Mouse (Mus musculus): ENCODE results near the gene Smagp. TPM values are rescaled to one million over a fixed set of nuclear protein-coding genes. Genes with fewer than 3 reads are reported as not detected.
A peak's percentile ranks its signal among the peaks of the same experiment; 100 is the strongest.

The Smagp gene
- polyA plus RNA-seq, 1 experiment from 2014 or later = 47.9 TPM

GRCm38 (mm10) chr15:100635239-100635638 is 1.5 kb downstream of the Smagp start:
- Histone ChIP-seq H3K27ac (ENCODE audit: low read length) (no peak overlapping the region), H3K27me3 (replicated peaks; ENCODE audit: control insufficient read depth, insufficient read depth, low read length) (peaks cover 10% of the 10 kb centered on the region; the same call in 1 of the 2 replicates), H3K4me1 (ENCODE audit: control insufficient read depth, insufficient read depth, low read length) (peaks cover 22% of the 10 kb centered on the region), H3K36me3 (ENCODE audit: control insufficient read depth, insufficient read depth, low read length) (no peaks in the 10 kb centered on the region), H3K9ac (ENCODE audit: low read depth, low read length) (0 out of 2 replicates have a peak overlapping the region, but pooled peaks have one; percentile 84), H3K9me3 (ENCODE audit: control insufficient read depth, low read length) (no peaks in the 10 kb centered on the region), H3K4me2 (ENCODE audit: low read depth, low read length) (peak overlapping the region; percentile 85), H3K4me3 (ENCODE audit: low read length) (peak overlapping the region; percentile 63)
- no peak for ATAC-seq
- WGBS = 21% methylated on average over 9 of the region's 9 CpGs

GRCm38 (mm10) chr15:100633341-100633740 is 3.4 kb downstream of the Smagp start:
- no peak overlapping the region for H3K4me2 ChIP-seq (ENCODE audit: low read depth, low read length)
- H3K27ac ChIP-seq (ENCODE audit: low read length) = no peak overlapping the region
- no peak overlapping the region for H3K9ac ChIP-seq (ENCODE audit: low read depth, low read length)
- 81% methylated on average over 10 of the region's 10 CpGs for WGBS
- no peaks in the 10 kb centered on the region for H3K36me3 ChIP-seq (ENCODE audit: control insufficient read depth, insufficient read depth, low read length)
- no peak for ATAC-seq
- peaks cover 10% of the 10 kb centered on the region; the same call in 1 of the 2 replicates for H3K27me3 ChIP-seq (replicated peaks; ENCODE audit: control insufficient read depth, insufficient read depth, low read length)
- no peak overlapping the region for H3K4me3 ChIP-seq (ENCODE audit: low read length)
- no peaks in the 10 kb centered on the region for H3K9me3 ChIP-seq (ENCODE audit: control insufficient read depth, low read length)
- H3K4me1 ChIP-seq (ENCODE audit: control insufficient read depth, insufficient read depth, low read length) = peaks cover 19% of the 10 kb centered on the region

GRCm38 (mm10) chr15:100632323-100632722 is 4.4 kb downstream of the Smagp start:
- Histone ChIP-seq H3K27me3 (replicated peaks; ENCODE audit: control insufficient read depth, insufficient read depth, low read length) (peaks cover 8% of the 10 kb centered on the region; the same call in 1 of the 2 replicates), H3K36me3 (ENCODE audit: control insufficient read depth, insufficient read depth, low read length) (no peaks in the 10 kb centered on the region), H3K27ac (ENCODE audit: low read length) (peak overlapping the region; percentile 35; the same call in 1 of the 2 replicates), H3K4me1 (ENCODE audit: control insufficient read depth, insufficient read depth, low read length) (peaks cover 26% of the 10 kb centered on the region), H3K9me3 (ENCODE audit: control insufficient read depth, low read length) (no peaks in the 10 kb centered on the region), H3K4me3 (ENCODE audit: low read length) (no peak overlapping the region), H3K4me2 (ENCODE audit: low read depth, low read length) (no peak overlapping the region), H3K9ac (ENCODE audit: low read depth, low read length) (no peak overlapping the region)
- WGBS = 61% methylated on average over 5 of the region's 5 CpGs
- no peak for ATAC-seq

GRCm38 (mm10) chr15:100631454-100632170 is 5.1 kb downstream of the Smagp start:
- no peak overlapping the region for H3K9ac ChIP-seq (ENCODE audit: low read depth, low read length)
- no peak overlapping the region for H3K4me3 ChIP-seq (ENCODE audit: low read length)
- 82% methylated on average over 12 of the region's 12 CpGs for WGBS
- no peak overlapping the region for H3K4me2 ChIP-seq (ENCODE audit: low read depth, low read length)
- H3K36me3 ChIP-seq (ENCODE audit: control insufficient read depth, insufficient read depth, low read length) = no peaks in the 10 kb centered on the region
- peaks cover 5% of the 10 kb centered on the region; the same call in 1 of the 2 replicates for H3K27me3 ChIP-seq (replicated peaks; ENCODE audit: control insufficient read depth, insufficient read depth, low read length)
- peaks cover 21% of the 10 kb centered on the region for H3K4me1 ChIP-seq (ENCODE audit: control insufficient read depth, insufficient read depth, low read length)
- H3K27ac ChIP-seq (ENCODE audit: low read length) = no peak overlapping the region; the same call in 1 of the 2 replicates
- H3K9me3 ChIP-seq (ENCODE audit: control insufficient read depth, low read length) = no peaks in the 10 kb centered on the region
- no peak for ATAC-seq

GRCm38 (mm10) chr15:100630126-100630525 is 6.6 kb downstream of the Smagp start:
- no peak overlapping the region for H3K4me3 ChIP-seq (ENCODE audit: low read length)
- H3K36me3 ChIP-seq (ENCODE audit: control insufficient read depth, insufficient read depth, low read length) = no peaks in the 10 kb centered on the region
- no peak overlapping the region for H3K9ac ChIP-seq (ENCODE audit: low read depth, low read length)
- no peaks in the 10 kb centered on the region for H3K9me3 ChIP-seq (ENCODE audit: control insufficient read depth, low read length)
- H3K27ac ChIP-seq (ENCODE audit: low read length) = no peak overlapping the region
- no peak overlapping the region for H3K4me2 ChIP-seq (ENCODE audit: low read depth, low read length)
- WGBS = 73% methylated on average over 3 of the region's 3 CpGs
- no peaks in the 10 kb centered on the region for H3K27me3 ChIP-seq (replicated peaks; ENCODE audit: control insufficient read depth, insufficient read depth, low read length)
- peaks cover 21% of the 10 kb centered on the region for H3K4me1 ChIP-seq (ENCODE audit: control insufficient read depth, insufficient read depth, low read length)
- ATAC-seq = no peak

GRCm38 (mm10) chr15:100628797-100629196 is 7.9 kb downstream of the Smagp start:
- no peak for ATAC-seq
- no peak overlapping the region for H3K9ac ChIP-seq (ENCODE audit: low read depth, low read length)
- H3K9me3 ChIP-seq (ENCODE audit: control insufficient read depth, low read length) = no peaks in the 10 kb centered on the region
- H3K4me2 ChIP-seq (ENCODE audit: low read depth, low read length) = no peak overlapping the region
- no peaks in the 10 kb centered on the region for H3K36me3 ChIP-seq (ENCODE audit: control insufficient read depth, insufficient read depth, low read length)
- 35% methylated on average over 7 of the region's 7 CpGs for WGBS
- H3K4me1 ChIP-seq (ENCODE audit: control insufficient read depth, insufficient read depth, low read length) = peaks cover 21% of the 10 kb centered on the region
- H3K4me3 ChIP-seq (ENCODE audit: low read length) = no peak overlapping the region
- H3K27ac ChIP-seq (ENCODE audit: low read length) = no peak overlapping the region
- H3K27me3 ChIP-seq (replicated peaks; ENCODE audit: control insufficient read depth, insufficient read depth, low read length) = no peaks in the 10 kb centered on the region

GRCm38 (mm10) chr15:100627774-100628370 is 8.9 kb downstream of the Smagp start:
- peak overlapping the region; percentile 14 for H3K9ac ChIP-seq (ENCODE audit: low read depth, low read length)
- H3K27ac ChIP-seq (ENCODE audit: low read length) = peak overlapping the region; percentile 77
- WGBS = 12% methylated on average over 11 of the region's 11 CpGs
- no peaks in the 10 kb centered on the region for H3K36me3 ChIP-seq (ENCODE audit: control insufficient read depth, insufficient read depth, low read length)
- H3K4me1 ChIP-seq (ENCODE audit: control insufficient read depth, insufficient read depth, low read length) = peaks cover 21% of the 10 kb centered on the region
- H3K9me3 ChIP-seq (ENCODE audit: control insufficient read depth, low read length) = no peaks in the 10 kb centered on the region
- H3K27me3 ChIP-seq (replicated peaks; ENCODE audit: control insufficient read depth, insufficient read depth, low read length) = no peaks in the 10 kb centered on the region
- ATAC-seq = no peak; the same call in 1 of the 2 replicates
- H3K4me2 ChIP-seq (ENCODE audit: low read depth, low read length) = peak overlapping the region; percentile 35
- H3K4me3 ChIP-seq (ENCODE audit: low read length) = no peak overlapping the region

GRCm38 (mm10) chr15:100627287-100627686 is 9.5 kb downstream of the Smagp start:
- Histone ChIP-seq H3K4me1 (ENCODE audit: control insufficient read depth, insufficient read depth, low read length) (peaks cover 19% of the 10 kb centered on the region), H3K4me3 (ENCODE audit: low read length) (no peak overlapping the region), H3K9ac (ENCODE audit: low read depth, low read length) (peak overlapping the region; percentile 14; the same call in 1 of the 2 replicates), H3K27me3 (replicated peaks; ENCODE audit: control insufficient read depth, insufficient read depth, low read length) (no peaks in the 10 kb centered on the region), H3K9me3 (ENCODE audit: control insufficient read depth, low read length) (no peaks in the 10 kb centered on the region), H3K36me3 (ENCODE audit: control insufficient read depth, insufficient read depth, low read length) (no peaks in the 10 kb centered on the region), H3K4me2 (ENCODE audit: low read depth, low read length) (peak overlapping the region; percentile 35), H3K27ac (ENCODE audit: low read length) (peak overlapping the region; percentile 77)
- peak; percentile 63 for ATAC-seq
- 14% methylated on average over 10 of the region's 10 CpGs for WGBS

GRCm38 (mm10) chr15:100624435-100624834 is 12.3 kb downstream of the Smagp start:
- ATAC-seq = no peak
- Histone ChIP-seq H3K4me1 (ENCODE audit: control insufficient read depth, insufficient read depth, low read length) (peaks cover 15% of the 10 kb centered on the region), H3K27ac (ENCODE audit: low read length) (no peak overlapping the region)

More at GRCm38 (mm10) chr15:100624435-100624834, 12.3 kb downstream of the Smagp start:
- Histone ChIP-seq H3K9ac (ENCODE audit: low read depth, low read length) (no peak overlapping the region), H3K9me3 (ENCODE audit: control insufficient read depth, low read length) (no peaks in the 10 kb centered on the region), H3K4me2 (ENCODE audit: low read depth, low read length) (no peak overlapping the region), H3K27me3 (replicated peaks; ENCODE audit: control insufficient read depth, insufficient read depth, low read length) (no peaks in the 10 kb centered on the region), H3K4me3 (ENCODE audit: low read length) (no peak overlapping the region), H3K36me3 (ENCODE audit: control insufficient read depth, insufficient read depth, low read length) (peaks cover 8% of the 10 kb centered on the region; the same call in 1 of the 2 replicates)
- WGBS = 91% methylated on average over 3 of the region's 3 CpGs

All from intestine, embryonic 16.5 days (tissue).